Mouse (Mus musculus) kidney, postnatal 10 days (tissue): ENCODE data around the gene Olfr1175-ps.

ENCODE experiments used
- DNase-seq: peaks from one replicate; pipeline ENCODE4 v3.0.0; 2021; ENCODE audit warnings: mixed read lengths

Olfr1175-ps gene

DNA sequence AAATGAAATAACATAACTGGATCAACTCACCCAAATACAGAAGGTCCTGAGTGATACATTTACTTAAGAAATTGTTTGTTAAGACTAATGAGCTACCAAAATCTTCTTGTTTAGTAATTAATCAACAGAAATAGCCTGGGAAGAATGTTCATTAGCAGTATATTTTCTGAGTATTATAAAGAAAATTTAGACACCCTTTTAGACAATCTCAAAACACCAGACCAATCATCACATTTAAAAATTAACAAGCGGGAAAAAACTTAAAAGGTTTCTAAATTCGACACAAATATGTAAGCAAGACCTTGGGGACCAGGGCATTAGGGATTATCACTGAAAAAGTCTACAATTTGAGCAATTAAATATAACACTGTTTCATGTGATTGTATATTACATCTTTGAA, at the start of gene Olfr1175-ps:
TSS of gene Olfr1175-ps (minus strand) at position 101 of the 400 bp plus-strand sequence.
- no peak for DNase-seq

DNA sequence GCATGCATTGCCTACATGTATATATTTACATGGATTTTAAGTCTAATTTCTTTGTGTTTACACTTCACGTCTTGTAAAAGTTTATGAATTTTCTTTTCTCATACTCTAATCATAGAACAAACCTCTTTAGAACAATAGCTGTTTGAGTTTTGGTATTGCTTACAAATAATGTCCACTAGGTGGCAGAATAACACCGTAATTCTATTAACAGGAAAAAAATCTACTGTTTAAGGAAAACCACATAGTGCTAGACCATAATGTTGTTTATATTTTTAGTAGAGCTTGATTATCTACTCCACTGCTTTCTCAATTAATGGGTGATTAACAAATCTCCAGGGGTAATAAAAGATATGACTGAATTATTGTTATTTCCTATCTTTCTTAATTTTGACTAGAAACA, 29.3 kb upstream of the Olfr1175-ps start:
- no peak for DNase-seq

DNA sequence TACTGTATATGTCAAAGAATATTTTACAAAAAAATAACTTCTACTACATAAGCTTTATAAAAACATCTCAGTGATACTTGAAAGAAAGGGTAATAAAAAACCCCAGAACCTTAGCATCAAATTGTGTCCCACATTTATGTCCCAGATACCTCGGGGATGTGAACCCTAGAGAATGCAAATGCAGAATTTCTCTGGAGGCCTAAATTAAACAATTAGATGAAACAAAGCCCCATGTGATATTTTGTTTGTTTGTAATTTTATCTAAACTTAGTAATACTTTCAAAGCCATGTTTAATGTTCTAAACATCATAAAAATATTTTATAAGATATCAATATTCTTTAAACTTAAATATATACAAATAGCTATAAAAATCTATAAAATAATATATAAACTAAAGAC, 19.4 kb upstream of the Olfr1175-ps start, which contains the start of gene Olfr1177-ps:
TSS of gene Olfr1177-ps (minus strand) at position 101 of the 400 bp plus-strand sequence.
- DNase-seq: no peak

DNA sequence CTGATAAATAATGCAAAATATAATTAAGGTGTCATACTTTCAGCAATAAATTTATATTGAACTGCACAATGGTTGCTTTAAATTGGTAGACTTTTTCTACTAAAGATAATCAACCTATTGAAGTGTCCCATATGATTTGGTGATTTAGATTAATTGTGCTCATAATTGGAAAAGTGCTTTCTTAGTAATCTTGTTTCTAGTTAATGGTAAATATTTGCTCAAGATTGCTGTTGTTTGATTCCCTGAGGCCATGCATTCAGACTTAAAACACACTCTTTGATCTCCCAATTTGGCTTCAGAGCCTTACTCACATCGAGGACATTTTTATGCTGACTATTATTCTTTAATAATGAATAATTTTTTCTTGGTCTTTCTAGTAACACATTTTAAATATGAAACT, 9.4 kb upstream of the Olfr1175-ps start, which contains the start of gene Olfr1176:
TSS of gene Olfr1176 (plus strand) at position 301 of the 400 bp plus-strand sequence.
- DNase-seq: no peak

DNA sequence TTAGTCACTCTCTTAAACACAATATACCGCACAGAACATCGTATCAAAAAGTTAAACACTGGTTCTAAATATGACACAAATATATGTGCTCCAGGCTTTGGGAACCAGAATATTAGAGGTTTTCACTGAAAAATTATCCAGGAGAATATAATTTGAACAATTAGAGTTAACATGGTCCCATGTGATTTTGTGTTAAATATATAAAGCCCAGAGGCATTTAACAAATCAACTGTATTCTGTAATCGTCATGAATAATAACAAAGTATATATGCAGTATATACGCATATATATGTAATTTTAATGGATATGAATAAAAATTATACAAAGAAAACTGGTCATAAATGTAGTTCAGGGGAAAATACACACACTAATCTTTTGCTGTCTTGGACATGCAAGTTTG, 12.0 kb downstream of the Olfr1175-ps start, which contains the start of gene Olfr1174-ps:
TSS of gene Olfr1174-ps (minus strand) at position 101 of the 400 bp plus-strand sequence.
- DNase-seq: no peak

DNA sequence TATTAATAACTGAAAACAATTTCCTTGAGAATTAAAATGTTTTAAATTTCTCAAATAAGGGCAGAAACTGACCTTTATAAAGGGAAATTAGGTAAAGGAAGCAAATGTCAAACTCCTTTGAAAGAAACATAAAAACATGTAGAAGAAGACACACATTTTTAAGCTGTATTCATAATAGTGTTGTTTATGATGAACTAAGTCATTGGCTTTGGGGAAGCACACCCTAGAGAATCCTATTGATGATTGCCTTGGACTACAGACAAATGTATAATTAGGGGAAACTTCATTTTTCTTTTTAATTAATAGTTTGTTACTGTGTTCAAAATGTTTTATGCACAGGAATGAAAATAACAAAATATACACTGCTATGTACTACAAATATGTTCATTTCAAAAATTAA, 47.2 kb downstream of the Olfr1175-ps start, which contains the start of gene Olfr1173:
TSS of gene Olfr1173 (minus strand) at position 101 of the 400 bp plus-strand sequence.
- DNase-seq: no peak
